Mouse (Mus musculus): ENCODE measurements around the gene Stard3nl.
A peak's percentile ranks its signal among the peaks of the same experiment; 100 is the strongest.
"Not testable (repeated sequence)": the region's sequence is repeated elsewhere in the genome, so short reads cannot be mapped to it uniquely, and the experiment has no call there.

The Stard3nl gene

GRCm38 (mm10) chr13:19385226-19385625 lies 10.4 kb downstream of the Stard3nl start:
- no peak for DNase-seq (ENCODE audit: low read depth)

- DNase-seq (ENCODE audit: low read depth), result no peak
These were observed 14.3 kb downstream of the Stard3nl start for GRCm38 (mm10) chr13:19381112-19381828.

GRCm38 (mm10) chr13:19379313-19379712 lies 16.3 kb downstream of the Stard3nl start:
- no peak for DNase-seq (ENCODE audit: low read depth)

GRCm38 (mm10) chr13:19372133-19372729 lies 23.4 kb downstream of the Stard3nl start:
- no peak for DNase-seq (ENCODE audit: low read depth)

GRCm38 (mm10) chr13:19368817-19369216 lies 26.8 kb downstream of the Stard3nl start:
- DNase-seq (ENCODE audit: low read depth), result no peak

- DNase-seq (ENCODE audit: low read depth), result no peak
These were observed 28.1 kb downstream of the Stard3nl start for GRCm38 (mm10) chr13:19367536-19367935.

GRCm38 (mm10) chr13:19366866-19367265 lies 28.7 kb downstream of the Stard3nl start:
- DNase-seq (ENCODE audit: low read depth), result no peak

GRCm38 (mm10) chr13:19365596-19365995 lies 30.0 kb downstream of the Stard3nl start:
- DNase-seq (ENCODE audit: low read depth), result peak; percentile 83

GRCm38 (mm10) chr13:19364245-19364772 lies 31.3 kb downstream of the Stard3nl start:
- DNase-seq (ENCODE audit: low read depth), result peak; percentile 83

- peak; percentile 8 for DNase-seq (ENCODE audit: low read depth)
These were observed 33.2 kb downstream of the Stard3nl start for GRCm38 (mm10) chr13:19362358-19362757.

GRCm38 (mm10) chr13:19358027-19358426 lies 37.6 kb downstream of the Stard3nl start:
- DNase-seq (ENCODE audit: low read depth), result peak; percentile 20

GRCm38 (mm10) chr13:19357301-19357700 lies 38.3 kb downstream of the Stard3nl start:
- DNase-seq (ENCODE audit: low read depth), result peak; percentile 40

- peak; percentile 31 for DNase-seq (ENCODE audit: low read depth)
These were observed 38.9 kb downstream of the Stard3nl start for GRCm38 (mm10) chr13:19356720-19357119.

- peak; percentile 55 for DNase-seq (ENCODE audit: low read depth)
These were observed 39.5 kb downstream of the Stard3nl start for GRCm38 (mm10) chr13:19356120-19356519.

- no peak for DNase-seq (ENCODE audit: low read depth)
These were observed 42.8 kb downstream of the Stard3nl start for GRCm38 (mm10) chr13:19352795-19353194.

- not testable (repeated sequence) for DNase-seq (ENCODE audit: low read depth)
These were observed 55.2 kb downstream of the Stard3nl start for GRCm38 (mm10) chr13:19340356-19340755.

- DNase-seq (ENCODE audit: low read depth), result not testable (repeated sequence)
These were observed 59.3 kb downstream of the Stard3nl start for GRCm38 (mm10) chr13:19336310-19336709.

All from induced T-regulatory cell, adult 2 months (primary cell).